Mouse (Mus musculus): ENCODE measurements around the gene Diras1.

DNA sequence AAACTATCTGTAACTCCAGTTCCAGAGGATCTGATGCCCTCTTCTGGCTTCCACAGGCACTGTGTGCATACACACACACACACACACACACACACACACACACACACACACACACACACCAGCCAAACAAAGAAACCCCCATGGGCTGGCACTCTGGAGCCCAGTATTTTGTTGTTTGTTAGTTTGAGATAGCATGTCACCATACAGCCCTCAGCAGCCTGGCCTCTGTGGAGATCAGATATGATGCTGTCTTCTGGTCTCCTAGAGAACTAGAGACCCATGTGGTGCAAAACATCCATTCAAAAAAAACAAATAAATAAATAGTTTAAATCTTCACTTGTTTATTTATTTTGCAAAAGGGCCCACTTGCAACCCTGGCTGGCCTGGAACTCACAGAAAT is 2.8 kb upstream of the Diras1 start:
- no peak for TF ChIP-seq CTCF (IDR thresholded peaks at IDR 0.05; ENCODE audit: low read depth)
- no peak for TF ChIP-seq EP300 (IDR thresholded peaks at IDR 0.05; ENCODE audit: low read depth)

Measured in heart, postnatal 0 days (tissue).